Mouse (Mus musculus) urinary bladder, postnatal 14 days (tissue): ENCODE measurements around the gene Popdc3.
"Not testable (repeated sequence)": the region's sequence is repeated elsewhere in the genome, so short reads cannot be mapped to it uniquely, and the experiment has no call there.

Experiments used
- DNase-seq: peaks from one replicate; pipeline ENCODE4 v3.0.0; 2021; ENCODE audit warnings: low spot score

Gene Popdc3

GRCm38 (mm10) chr10:45177798-45178197, at the start of gene Popdc3:
Popdc3 (plus strand) TSS chr10:45178098.
- DNase-seq, result not testable (repeated sequence)

GRCm38 (mm10) chr10:45129105-45129504, 48.8 kb upstream of the Popdc3 start:
- no peak for DNase-seq

- DNase-seq, result no peak
Measured at GRCm38 (mm10) chr10:45130004-45130403, 47.9 kb upstream of the Popdc3 start.

GRCm38 (mm10) chr10:45132371-45132770, 45.5 kb upstream of the Popdc3 start:
- peak; percentile 50 for DNase-seq

- DNase-seq, result no peak
Measured at GRCm38 (mm10) chr10:45136806-45137205, 41.1 kb upstream of the Popdc3 start.

GRCm38 (mm10) chr10:45139910-45140309, 38.0 kb upstream of the Popdc3 start:
- no peak for DNase-seq

- no peak for DNase-seq
Measured at GRCm38 (mm10) chr10:45140474-45141212, 37.3 kb upstream of the Popdc3 start.

- no peak for DNase-seq
Measured at GRCm38 (mm10) chr10:45142359-45142758, 35.5 kb upstream of the Popdc3 start.

GRCm38 (mm10) chr10:45144038-45144817, 33.7 kb upstream of the Popdc3 start:
- no peak for DNase-seq

- DNase-seq, result no peak
Measured at GRCm38 (mm10) chr10:45146821-45147220, 31.1 kb upstream of the Popdc3 start.

- DNase-seq, result no peak
Measured at GRCm38 (mm10) chr10:45151137-45151536, 26.8 kb upstream of the Popdc3 start.

GRCm38 (mm10) chr10:45151771-45152692, 25.9 kb upstream of the Popdc3 start:
- DNase-seq, result no peak

GRCm38 (mm10) chr10:45154557-45155060, 23.3 kb upstream of the Popdc3 start:
- DNase-seq, result no peak

- DNase-seq, result no peak
Measured at GRCm38 (mm10) chr10:45165851-45166250, 12.0 kb upstream of the Popdc3 start.

GRCm38 (mm10) chr10:45173927-45174326, 4.0 kb upstream of the Popdc3 start:
- DNase-seq, result no peak

GRCm38 (mm10) chr10:45174345-45174744, 3.6 kb upstream of the Popdc3 start:
- no peak for DNase-seq

- DNase-seq, result no peak
Measured at GRCm38 (mm10) chr10:45180677-45181326, 2.9 kb downstream of the Popdc3 start.

GRCm38 (mm10) chr10:45181344-45181743, 3.4 kb downstream of the Popdc3 start:
- DNase-seq, result no peak

GRCm38 (mm10) chr10:45185457-45185856, 7.6 kb downstream of the Popdc3 start:
- no peak for DNase-seq

- DNase-seq, result no peak
Measured at GRCm38 (mm10) chr10:45193330-45194310, 15.7 kb downstream of the Popdc3 start.
